Mouse (Mus musculus): ENCODE results near the gene Kif5a.

Gene Kif5a

DNA sequence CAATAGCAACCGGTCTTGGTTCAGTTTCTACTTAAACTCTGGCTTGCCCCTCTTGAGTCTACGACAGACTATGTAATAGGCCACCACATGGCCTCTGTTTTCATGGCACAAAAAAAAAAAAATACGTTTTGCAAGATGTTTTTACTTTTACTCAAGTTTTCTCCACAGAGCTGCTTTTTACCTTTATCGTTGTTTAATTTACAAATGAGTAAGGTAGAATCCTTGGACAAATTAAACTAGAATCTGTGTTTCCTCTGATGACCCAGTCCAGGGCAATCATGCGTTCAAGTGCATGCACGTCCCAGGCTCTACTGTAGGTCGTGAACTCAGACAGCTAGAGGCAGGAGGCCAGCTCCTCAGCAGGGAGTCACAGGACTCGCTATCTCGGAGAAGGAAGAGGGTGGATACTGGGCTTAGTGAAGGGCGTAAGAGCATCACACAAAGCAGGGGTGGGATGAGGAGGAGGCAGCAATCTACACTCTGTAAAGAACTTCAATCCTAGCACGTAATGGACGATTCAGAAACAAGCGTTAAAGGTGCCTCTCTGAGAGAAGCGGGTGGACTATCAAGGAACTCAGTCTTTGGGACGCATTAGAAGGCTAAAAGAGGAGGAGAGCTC lies 26.5 kb upstream of the Kif5a start:
- DNase-seq (ENCODE audit: low spot score in 2 of 2), result peak in 1 of 2 experiments; percentile 39

DNA sequence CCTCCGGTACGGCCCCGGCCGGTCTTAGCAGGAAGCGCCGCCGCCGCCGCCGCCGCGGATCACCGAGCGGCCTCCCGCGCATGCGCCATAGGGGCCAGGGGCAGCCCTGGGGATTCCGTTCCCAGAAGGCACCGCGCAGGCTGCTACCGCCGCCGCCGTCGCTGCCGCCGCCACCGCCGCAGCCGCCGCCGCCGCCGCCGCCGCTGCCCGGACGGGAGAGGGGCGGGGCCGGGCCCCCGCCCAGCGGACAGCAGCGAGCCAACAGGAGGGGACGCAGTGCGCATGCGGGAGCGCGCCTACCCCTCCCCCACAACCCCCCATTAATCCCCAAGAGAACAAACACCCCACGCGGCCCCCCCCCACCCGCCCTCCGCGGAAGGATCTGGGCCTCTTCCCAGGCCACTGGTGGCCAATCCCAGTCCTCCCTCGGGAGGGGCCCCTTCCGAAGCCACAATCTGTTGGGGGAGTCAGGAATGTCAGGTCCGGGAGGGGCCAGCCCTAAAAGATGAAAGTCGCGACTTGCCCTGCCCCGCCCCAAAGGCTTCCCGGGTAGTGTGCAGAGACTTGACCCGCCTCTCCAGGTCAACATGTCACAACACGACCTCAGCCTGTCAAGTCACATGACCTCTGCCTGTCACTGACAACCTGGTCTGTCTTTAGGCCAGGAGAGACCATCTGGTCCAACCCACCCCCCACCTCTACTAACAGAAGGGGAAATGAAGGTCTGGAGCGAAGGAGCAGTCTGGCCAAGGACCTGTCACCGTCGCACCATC lies 25.8 kb upstream of the Kif5a start, which contains the start of gene Mbd6:
Gene Mbd6 (minus strand): TSS at position 219 of the 773 bp plus-strand sequence.
- peak; percentile 74 to 82 for DNase-seq (ENCODE audit: low spot score in 2 of 2)

DNA sequence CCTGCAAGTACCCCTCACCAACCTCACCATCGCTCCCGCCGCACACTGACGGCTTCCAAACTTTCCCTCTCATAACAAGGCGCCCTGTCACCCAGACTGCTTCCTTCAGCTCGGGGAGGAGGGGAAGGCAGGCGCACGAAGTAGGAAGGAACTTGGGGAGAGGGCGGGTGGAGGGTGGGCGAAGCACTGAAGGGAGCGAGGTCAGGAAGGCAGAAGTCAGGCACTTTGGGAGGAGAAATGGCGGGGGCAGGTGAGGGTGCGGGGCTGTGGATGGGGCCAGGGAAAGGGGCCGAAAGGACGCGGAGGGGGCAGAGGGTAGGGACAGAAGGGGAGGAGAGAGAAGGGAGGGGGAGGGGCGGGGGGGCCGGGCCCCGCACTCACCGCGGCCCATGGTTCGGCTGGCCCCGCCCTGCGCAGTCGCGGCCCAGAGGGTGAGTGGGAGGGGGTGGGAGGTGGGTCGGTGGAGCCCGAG lies 25.2 kb upstream of the Kif5a start:
- DNase-seq (ENCODE audit: low spot score in 2 of 2), result peak in 1 of 2 experiments; percentile 50

DNA sequence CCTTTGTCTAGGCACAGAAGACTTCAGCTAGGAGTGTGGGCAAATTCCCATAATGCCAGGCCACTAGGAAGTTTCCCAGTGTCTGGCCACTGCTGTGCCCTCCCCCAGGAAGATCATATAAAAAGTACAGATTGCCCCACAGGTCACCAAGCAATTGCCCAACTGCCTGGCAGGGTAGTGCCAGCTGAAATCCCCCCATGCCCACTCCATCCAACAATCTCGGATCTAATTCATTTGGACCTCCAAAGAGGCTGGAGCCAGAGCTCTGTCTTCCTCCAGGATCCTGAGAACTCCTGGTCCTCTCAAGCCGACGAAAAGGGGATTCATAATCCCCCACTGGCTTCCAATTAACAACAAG lies 24.8 kb upstream of the Kif5a start:
- DNase-seq (ENCODE audit: low spot score in 2 of 2), result no peak

DNA sequence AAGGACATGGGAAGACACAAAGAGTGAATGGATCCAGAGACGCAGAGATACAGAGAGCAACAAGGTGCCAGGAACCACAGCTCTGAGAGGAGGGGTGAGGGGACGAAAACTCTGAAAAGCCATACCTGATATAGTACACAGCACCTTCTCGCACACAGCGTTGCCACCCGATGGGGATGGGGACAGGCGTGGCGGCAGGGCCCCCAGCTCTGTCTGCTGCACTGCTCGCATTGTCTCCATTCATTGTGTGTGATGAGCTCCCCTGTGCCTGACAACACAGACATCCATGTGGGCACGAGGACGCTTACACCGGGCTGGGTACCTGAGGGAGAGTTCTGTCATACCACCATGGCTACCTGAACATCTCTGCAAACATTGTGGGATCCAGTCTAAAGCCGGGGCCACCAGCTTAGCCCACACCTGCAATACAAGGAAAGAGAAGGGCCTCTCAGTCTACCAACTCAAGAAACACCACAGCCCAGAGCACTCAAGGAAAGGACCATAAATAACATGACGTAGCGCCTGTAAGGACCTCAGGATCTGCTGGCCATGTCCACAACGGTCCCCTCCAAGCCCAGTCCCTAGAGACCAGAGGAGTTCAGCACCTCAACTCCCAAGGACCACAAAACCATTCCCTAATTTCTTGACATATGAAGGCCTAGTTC lies 24.3 kb upstream of the Kif5a start:
- no peak for DNase-seq (ENCODE audit: low spot score in 2 of 2)

DNA sequence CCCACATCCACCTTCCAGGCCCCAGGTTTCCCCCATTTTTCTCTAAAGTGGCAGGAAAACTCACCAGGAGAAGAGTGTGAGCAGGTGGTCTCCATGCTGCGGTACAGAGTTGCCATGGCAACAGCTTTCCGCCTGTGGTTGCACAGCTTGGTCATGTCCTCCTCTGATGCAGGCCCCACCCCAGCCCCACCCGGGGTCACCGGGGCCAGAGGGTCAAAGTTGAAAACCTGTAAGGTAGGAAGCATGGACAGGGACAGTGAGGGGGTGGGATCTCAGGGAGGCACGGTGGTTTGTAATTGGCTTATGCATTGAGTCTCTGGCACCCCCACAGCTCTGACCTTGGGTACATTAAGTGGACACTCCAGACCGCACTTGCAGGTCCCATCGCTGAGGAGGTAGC lies 23.6 kb upstream of the Kif5a start:
- no peak for DNase-seq (ENCODE audit: low spot score in 2 of 2)

DNA sequence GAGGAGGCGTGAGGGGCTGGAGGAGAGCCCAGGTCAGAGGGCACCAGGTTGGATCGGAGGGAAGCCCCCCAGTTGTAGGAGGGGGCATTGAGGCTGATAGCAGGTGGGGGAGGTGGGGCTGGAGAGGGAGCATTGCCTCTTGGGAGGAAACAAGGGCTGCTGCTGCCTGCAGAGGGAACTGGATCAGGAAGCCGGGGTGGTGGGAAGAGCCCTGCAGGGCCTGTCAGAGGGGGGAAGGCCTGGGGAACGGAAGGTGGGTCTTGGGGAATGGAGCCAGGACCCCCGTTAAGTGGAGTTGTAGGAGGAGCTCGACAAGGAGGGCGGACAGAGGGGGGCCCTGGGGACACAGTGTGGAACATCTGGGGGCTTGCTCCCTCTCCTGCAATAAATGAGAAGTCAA lies 23.0 kb upstream of the Kif5a start:
- no peak for DNase-seq (ENCODE audit: low spot score in 2 of 2)

DNA sequence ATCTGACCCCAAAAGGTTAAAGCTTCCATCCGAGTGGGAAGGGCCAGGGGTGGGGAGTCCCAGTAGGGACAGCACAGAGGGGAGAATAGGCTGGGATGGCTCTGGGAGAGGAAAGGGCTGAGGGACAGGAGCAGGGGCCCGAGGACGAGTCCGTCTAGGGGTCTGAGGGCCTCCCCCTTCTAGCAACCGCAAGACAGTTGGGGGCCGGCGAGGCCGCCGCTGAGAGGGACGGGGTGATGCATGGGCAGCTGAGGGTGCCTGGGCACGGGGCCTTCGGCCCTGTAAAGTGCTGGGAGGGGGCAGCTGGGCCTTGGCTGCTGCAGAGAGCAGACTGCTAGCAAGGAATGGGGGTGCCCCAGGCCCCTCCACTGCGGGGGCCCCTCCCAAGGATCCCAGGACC lies 22.5 kb upstream of the Kif5a start:
- no peak for DNase-seq (ENCODE audit: low spot score in 2 of 2)

DNA sequence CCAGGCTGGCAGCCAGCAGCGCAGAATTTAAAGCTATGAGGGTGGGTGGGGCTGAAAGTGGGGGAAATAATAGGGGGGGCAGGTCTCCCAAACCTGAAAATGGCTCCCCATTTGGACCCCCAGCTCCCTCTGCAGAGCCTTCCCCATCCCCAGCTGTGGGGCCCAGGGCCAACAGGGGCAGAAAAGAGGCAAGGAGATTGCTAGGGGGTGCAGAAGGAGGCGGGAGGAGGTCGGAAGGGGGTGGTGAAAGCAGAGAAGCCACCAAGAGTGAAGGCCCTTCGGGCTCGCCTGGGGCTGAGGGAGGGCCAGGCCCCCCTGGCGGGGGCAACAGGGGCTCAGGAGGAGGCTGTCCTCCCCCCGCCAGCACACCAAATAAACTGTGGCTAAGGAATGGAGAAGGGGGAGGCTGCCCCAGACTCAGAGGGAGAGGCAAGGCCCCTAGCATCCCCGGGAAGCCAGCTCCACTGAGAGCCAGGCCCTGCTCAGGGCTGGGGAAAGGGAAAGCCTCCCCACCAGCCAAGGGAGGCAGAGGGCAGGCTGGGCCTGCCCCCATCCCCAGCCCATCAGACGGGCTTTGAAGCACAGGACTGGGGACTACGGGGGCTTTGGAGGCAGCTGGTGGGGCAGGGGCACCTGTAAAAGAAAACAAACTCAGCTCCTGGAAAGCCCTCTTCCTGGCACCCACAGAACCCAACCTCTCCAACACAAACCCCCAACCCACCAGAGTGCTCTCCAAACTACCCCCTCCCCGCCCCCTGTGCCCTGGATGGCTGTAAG lies 21.8 kb upstream of the Kif5a start:
- DNase-seq (ENCODE audit: low spot score in 2 of 2), result no peak

DNA sequence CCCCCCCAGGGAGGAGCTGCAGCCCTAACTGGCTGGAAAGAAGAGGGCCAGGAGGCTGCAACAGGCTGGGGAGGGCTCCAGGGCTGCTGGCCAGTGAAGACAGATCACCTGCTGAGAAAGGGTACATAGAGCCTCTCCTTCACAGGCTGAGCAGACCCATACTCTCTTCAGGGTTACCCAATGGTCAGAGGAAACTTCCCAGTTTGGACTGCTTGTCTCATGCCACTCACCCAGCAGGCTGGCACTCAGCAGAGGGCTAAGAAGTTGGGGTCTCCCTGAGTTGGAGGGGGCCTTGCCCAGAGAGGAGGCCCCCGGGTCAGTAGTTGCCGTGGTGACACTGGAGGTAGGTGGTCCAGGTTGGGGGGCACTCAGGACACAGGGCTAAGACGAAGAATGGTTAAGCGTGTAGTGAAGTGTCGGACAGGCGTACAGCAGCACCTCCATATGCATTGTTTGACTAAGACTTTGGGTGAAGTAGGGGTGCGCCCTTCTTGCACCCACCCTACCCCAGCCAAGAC lies 21.0 kb upstream of the Kif5a start:
- DNase-seq (ENCODE audit: low spot score in 2 of 2), result no peak

DNA sequence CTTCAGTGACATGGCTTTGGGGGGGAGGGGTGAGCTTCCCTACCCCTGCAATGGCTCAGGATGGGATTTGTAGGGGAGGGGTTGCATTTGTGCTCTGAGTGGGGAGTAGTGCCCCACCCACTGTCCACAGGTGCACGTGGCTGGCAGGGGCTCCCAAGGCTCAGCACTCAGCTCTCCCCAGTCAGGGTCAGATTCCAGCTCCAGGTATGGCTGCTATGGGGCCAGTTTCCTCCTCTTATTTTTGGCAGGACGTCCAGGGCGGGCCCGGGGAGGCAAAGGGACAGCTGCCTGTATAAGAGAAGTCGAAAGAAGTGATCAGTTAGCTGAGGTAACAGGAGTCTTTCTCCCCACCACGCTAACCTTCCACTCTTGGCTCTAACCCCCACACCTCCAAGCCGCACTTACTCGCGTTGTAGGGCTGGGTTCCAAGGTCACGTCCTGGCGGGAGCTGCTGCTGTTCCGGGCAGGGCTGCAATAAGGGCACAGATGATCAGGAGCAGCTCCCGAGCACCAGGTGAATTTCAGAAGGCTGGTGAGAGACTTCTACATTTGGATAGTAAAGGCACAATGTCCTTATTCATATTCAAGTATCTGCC lies 19.6 kb upstream of the Kif5a start:
- DNase-seq (ENCODE audit: low spot score in 2 of 2), result no peak

DNA sequence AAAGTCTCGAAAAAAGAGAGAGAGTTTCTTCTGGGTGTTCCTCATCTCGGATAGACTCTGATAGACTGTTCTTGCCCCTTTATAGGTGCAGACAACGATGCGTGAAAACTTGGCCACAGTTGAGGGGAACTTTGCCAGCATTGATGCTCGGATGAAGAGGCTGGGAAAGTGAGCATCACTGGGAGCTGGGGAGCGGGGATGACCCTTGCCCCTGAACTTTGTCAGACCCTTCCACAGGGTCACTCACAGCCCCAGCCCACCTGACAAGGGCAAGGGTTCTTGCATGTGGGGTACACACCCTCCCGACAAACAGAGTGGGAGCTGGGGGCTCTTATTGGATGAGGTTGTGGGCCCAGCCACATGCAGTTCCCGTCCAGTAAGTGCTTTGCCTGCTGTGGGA lies 18.2 kb upstream of the Kif5a start:
- no peak for DNase-seq (ENCODE audit: low spot score in 2 of 2)

DNA sequence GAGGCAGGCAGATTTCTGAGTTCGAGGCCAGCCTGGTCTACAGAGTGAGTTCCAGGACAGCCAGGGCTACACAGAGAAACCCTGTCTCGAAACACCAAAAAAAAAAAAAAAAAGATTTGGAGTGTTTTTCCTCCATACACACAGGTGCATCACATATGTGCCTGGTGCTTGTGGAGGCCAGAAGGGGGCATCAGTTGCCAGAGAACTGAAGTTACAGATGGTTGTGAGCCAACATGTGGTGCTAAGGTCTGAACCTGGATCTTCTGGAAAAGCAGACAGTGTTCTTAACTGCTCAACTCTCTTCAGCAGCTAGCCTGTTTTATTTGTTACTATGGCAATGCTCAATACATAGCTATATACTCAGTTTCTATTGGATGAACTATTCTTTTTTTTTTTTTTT lies 16.6 kb upstream of the Kif5a start:
- no peak for DNase-seq (ENCODE audit: low spot score in 2 of 2)

DNA sequence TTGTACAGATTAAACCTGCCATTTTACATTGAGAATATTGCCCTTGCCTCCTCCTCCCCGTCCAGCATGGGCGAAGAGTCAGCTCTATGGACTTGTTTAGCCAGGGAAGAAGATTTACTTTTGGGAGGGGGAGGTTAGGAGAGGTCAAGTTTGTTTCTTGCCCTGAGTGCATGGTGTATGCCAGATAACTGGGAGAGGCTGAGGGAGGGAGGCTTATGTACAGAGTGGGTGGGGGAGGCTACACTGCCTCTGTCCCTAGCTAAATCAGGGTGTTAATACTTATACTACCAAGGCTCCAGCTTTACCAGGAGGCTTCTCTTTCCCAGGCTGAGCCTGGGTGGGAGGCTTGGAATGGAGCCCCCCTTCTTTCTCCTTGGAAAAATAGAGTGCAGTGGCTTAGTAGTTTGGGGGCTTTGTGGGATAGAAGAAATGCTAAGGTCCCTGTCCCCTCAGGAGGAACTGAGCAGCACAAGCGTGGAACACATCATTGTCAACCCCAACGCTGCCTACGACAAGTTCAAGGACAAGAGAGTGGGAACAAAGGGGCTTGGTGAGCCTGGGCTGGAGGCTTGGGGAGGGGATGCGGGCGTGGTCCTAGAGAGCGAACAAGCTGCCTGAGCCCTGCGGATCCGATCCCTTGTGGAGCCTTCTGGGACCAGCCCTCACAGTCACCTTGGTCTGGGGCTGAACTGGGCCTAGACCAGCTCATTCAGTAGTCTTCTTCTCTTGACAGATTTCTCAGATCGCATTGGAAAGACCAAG lies 11.3 kb upstream of the Kif5a start:
- DNase-seq (ENCODE audit: low spot score in 2 of 2), result no peak

DNA sequence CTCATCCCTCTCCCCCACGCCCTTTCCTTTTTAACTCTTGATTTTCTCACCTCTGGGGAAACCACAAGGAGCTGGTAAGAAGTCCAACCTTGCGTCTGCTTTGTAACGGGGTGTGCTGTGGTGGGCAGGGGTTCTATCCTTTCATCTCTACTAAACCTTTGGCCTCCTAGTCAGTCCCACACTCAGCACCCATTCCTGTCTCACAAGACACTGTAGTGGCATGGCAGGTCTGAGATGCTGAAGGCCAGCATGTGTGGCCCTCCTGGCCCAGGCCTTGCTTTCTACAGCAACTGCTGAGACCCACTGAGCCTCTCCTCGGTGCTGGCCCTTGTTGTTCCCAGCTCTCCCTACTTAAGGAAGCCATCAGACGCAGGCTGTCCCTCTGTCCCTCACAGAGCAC lies 9.2 kb upstream of the Kif5a start:
- DNase-seq (ENCODE audit: low spot score in 2 of 2), result no peak

DNA sequence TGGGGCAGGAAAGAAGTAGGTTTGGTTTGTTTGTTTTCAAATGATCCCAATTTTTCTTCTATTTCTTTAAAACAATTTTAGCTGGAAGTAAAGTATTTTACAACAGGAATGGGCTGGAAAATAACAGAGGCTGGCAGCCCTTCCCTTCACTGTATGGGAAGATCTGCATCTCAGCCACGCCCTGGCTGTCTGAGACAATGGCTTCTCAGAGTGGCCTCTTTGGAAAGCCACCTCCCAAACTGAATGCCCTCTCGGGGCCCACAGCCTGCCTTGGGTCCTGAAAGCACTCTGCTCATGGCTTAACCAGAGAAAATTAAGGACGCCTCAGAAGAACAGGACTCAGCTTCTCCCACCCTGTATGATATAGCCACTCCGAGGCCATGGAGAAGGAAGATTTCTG lies 6.7 kb upstream of the Kif5a start:
- no peak for DNase-seq (ENCODE audit: low spot score in 2 of 2)

DNA sequence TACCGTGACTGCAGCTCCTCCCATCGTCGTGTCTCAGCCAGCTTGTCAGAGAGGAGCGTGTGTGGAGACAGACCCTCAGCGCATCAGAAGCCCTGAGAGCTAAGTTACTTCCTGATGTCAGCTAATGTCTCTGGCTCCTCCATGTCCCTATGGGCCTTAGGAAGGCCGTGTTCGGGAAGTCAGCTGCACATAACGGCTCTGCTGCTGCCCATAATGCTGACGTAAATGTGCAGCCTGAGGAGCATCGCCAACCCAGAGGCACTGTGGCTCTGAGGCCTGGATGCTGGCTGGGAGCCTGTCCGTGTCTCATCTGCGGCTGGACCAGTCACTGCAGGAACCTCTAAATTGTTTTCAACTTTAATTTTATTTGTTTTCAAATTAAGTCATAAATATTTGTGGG lies 5.9 kb upstream of the Kif5a start:
- DNase-seq (ENCODE audit: low spot score in 2 of 2), result no peak

DNA sequence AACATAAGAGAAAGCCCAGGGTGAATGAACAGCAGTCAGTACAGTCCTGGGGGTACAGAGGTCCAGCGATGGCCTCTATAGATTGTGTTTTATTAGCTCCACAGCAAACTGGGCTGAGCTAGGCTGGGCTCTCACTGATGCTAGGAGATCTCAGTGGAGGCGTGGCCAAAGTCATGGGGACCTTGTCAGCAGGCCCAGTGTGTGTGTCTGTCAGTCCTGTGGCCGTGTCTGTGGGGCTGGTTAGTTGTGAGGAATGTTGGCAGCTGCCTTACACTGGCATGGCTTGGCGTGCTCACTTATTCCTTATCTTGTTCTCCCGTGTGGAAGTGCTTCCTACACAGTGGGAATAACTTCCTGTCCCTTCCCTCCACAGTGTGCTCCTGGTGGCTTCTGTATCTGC lies 5.3 kb upstream of the Kif5a start:
- DNase-seq (ENCODE audit: low spot score in 2 of 2), result no peak

DNA sequence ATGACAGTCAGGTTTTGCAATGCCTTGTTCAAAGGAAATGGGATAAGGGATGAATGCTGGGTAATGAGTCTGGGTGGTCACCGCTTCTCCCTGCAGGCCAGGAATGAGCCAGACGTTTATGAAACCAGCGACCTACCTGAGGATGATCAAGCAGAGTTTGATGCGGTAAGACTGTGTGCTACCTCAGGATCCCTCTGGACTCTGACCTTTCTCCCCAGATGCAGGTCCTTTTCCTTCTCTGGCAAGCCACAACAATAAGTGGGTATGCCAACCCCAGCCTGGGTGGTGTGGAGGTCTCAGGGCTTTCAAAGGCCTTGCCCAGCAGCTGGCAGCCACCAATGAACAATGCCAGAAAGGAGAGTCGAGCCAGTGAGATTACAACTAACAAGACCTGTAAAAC lies 4.2 kb upstream of the Kif5a start:
- DNase-seq (ENCODE audit: low spot score in 2 of 2), result no peak

DNA sequence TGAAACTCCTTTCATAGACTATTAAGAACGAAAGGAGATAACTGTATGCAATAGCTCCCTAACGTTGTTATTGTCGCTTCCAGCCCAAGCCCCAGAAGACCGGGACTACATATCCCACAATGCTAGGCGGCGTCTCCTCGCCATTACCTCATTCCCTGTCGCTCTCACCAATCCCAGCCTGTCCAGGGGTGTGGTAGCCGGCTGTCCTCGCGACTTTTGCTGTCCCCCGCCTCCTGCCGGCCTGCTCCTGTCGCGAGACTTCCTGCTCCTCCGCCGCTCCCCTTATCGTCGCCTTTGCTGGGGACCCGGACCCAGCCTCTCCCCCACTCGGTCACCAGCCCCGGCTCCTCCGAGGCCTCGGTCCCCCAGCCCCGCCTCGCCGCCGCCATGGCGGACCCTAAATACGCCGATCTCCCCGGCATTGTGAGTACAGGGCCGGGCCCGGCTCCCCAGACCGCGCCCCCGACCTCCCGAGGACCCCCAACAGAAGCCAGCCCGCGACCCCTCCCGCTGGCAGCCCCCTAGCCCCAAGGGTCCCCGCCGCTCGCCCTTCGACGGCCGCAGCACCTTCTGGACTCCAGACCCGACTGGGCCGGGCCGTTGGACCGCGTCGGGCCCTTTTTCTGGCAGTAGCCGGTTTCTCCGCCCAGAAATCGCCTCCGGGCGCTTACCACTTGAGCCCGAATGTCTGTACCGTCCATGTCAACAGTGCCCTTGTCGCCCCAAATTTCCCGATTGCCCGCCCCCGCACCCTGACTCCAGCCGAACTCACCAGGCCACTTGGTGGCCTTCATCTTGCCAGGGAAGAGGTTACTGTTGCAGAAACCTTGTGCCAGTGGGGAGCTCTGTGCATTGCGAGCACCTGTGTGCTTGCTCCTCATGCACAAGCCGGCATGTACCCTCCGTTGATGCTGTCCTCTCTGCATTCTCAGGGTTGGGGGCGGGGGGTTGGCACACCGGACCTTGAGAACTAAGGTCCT lies 3.3 kb upstream of the Kif5a start, which contains the start of gene Dctn2:
Gene Dctn2 (plus strand): TSS at position 257 of the 980 bp plus-strand sequence.
- DNase-seq (ENCODE audit: low spot score in 2 of 2), result peak; percentile 92 to 96
